Mouse (Mus musculus) embryo, embryonic 10 days (tissue): ENCODE results near the gene Rassf3.
A peak's percentile ranks its signal among the peaks of the same experiment; 100 is the strongest.

Experiments
- DNase-seq: peaks from one replicate; pipeline ENCODE4 v3.0.0-alpha.2; 2015; ENCODE audit warnings: low spot score

The Rassf3 gene

GRCm38 (mm10) chr10:121489941-121490340 lies 13.8 kb upstream of the Rassf3 start:
- no peak for DNase-seq

- DNase-seq, result no peak
Observed at GRCm38 (mm10) chr10:121488623-121489299, 12.6 kb upstream of the Rassf3 start.

- DNase-seq, result no peak
Observed at GRCm38 (mm10) chr10:121487716-121488115, 11.6 kb upstream of the Rassf3 start.

GRCm38 (mm10) chr10:121486350-121486749 lies 10.2 kb upstream of the Rassf3 start:
- no peak for DNase-seq

- DNase-seq, result no peak
Observed at GRCm38 (mm10) chr10:121483364-121483763, 7.2 kb upstream of the Rassf3 start.

- no peak for DNase-seq
Observed at GRCm38 (mm10) chr10:121481141-121481540, 5.0 kb upstream of the Rassf3 start.

GRCm38 (mm10) chr10:121479987-121480386 lies 3.8 kb upstream of the Rassf3 start:
- DNase-seq, result no peak

- DNase-seq, result peak; percentile 32
Observed at GRCm38 (mm10) chr10:121477433-121477832, 1.3 kb upstream of the Rassf3 start.

GRCm38 (mm10) chr10:121476968-121477337 lies 806 bp upstream of the Rassf3 start:
- DNase-seq, result no peak

- peak; percentile 76 for DNase-seq
Observed at GRCm38 (mm10) chr10:121475672-121476146, 438 bp downstream of the Rassf3 start.

GRCm38 (mm10) chr10:121475101-121475671 lies 961 bp downstream of the Rassf3 start:
- no peak for DNase-seq

- no peak for DNase-seq
Observed at GRCm38 (mm10) chr10:121474288-121474687, 1.9 kb downstream of the Rassf3 start.

GRCm38 (mm10) chr10:121473723-121474215 lies 2.4 kb downstream of the Rassf3 start:
- DNase-seq, result no peak

GRCm38 (mm10) chr10:121472593-121473217 lies 3.4 kb downstream of the Rassf3 start:
- no peak for DNase-seq

GRCm38 (mm10) chr10:121471570-121472197 lies 4.5 kb downstream of the Rassf3 start:
- no peak for DNase-seq

- no peak for DNase-seq
Observed at GRCm38 (mm10) chr10:121469625-121470024, 6.5 kb downstream of the Rassf3 start.

- no peak for DNase-seq
Observed at GRCm38 (mm10) chr10:121468985-121469384, 7.2 kb downstream of the Rassf3 start.

- no peak for DNase-seq
Observed at GRCm38 (mm10) chr10:121468261-121468660, 7.9 kb downstream of the Rassf3 start.

GRCm38 (mm10) chr10:121467792-121468191 lies 8.4 kb downstream of the Rassf3 start:
- DNase-seq, result no peak

GRCm38 (mm10) chr10:121467016-121467415 lies 9.1 kb downstream of the Rassf3 start:
- no peak for DNase-seq

- DNase-seq, result peak; percentile 29
Observed at GRCm38 (mm10) chr10:121465033-121465432, 11.1 kb downstream of the Rassf3 start.

- DNase-seq, result peak; percentile 29
Observed at GRCm38 (mm10) chr10:121462162-121462881, 13.8 kb downstream of the Rassf3 start.
